Mouse (Mus musculus) myocyte (in vitro differentiated cells): Measurements from ENCODE around the gene Arhgap21. TPM values are rescaled to one million over a fixed set of nuclear protein-coding genes. Genes with fewer than 3 reads are reported as not detected.

Experiments used
- H3K27me3 ChIP-seq: one replicate; pipeline ENCODE4 v1.6.1; 2011; ENCODE audit not compliant: control insufficient read depth, insufficient read depth, insufficient read length
- H3K36me3 ChIP-seq: one replicate; pipeline ENCODE4 v1.6.1; 2011; ENCODE audit not compliant: control insufficient read depth, insufficient read depth
- H3K4me2 ChIP-seq: one replicate; pipeline ENCODE4 v1.6.1; 2011; ENCODE audit warnings: low read depth, control low read depth
- H3K4me3 ChIP-seq: one replicate; pipeline ENCODE4 v1.5.1; 2011; ENCODE audit warnings: mild to moderate bottlenecking, control low read depth, moderate library complexity
- H3K79me2 ChIP-seq: one replicate; pipeline ENCODE4 v1.6.1; 2011; ENCODE audit not compliant: control insufficient read depth, insufficient read depth
- H3ac ChIP-seq: one replicate; pipeline ENCODE4 v1.6.1; 2011; ENCODE audit not compliant: control insufficient read depth, insufficient read length
- CEBPB ChIP-seq: IDR thresholded peaks from 2 replicates; pipeline ENCODE4 v1.6.1; 2011; ENCODE audit warnings: mild to moderate bottlenecking, moderate library complexity; ENCODE audit not compliant: poor library complexity, insufficient read depth, severe bottlenecking
- E2F4 ChIP-seq: IDR thresholded peaks from one replicate; pipeline ENCODE4 v1.6.1; 2011; ENCODE audit warnings: mild to moderate bottlenecking, control low read depth, moderate library complexity; ENCODE audit not compliant: insufficient read depth
- MAX ChIP-seq: IDR thresholded peaks from one replicate; pipeline ENCODE4 v1.6.1; 2011; ENCODE audit warnings: low read depth, mild to moderate bottlenecking, control low read depth
- MYOD1 ChIP-seq, 3 experiments: IDR thresholded peaks; one replicate each; pipeline ENCODE4 v1.6.1; 2011; ENCODE audit warnings: control low read depth in 2 of 3, low read depth in 2 of 3, mild to moderate bottlenecking in 2 of 3, moderate library complexity in 1 of 3; ENCODE audit not compliant: insufficient read length in 2 of 3, control insufficient read depth in 1 of 3
- MYOG ChIP-seq, 3 experiments: IDR thresholded peaks; one replicate each; pipeline ENCODE4 v1.6.1; 2011; ENCODE audit warnings: control low read depth in 2 of 3, low read depth in 2 of 3, mild to moderate bottlenecking in 2 of 3; ENCODE audit not compliant: insufficient read length in 2 of 3, control insufficient read depth in 1 of 3, insufficient read depth in 1 of 3
- POLR2A ChIP-seq: IDR thresholded peaks from one replicate; pipeline ENCODE4 v1.6.1; 2011; ENCODE audit warnings: low read depth, mild to moderate bottlenecking, control low read depth, moderate library complexity; ENCODE audit not compliant: insufficient read length
- POLR2AphosphoS2 ChIP-seq: IDR thresholded peaks from one replicate; pipeline ENCODE4 v1.6.1; 2011; ENCODE audit warnings: low read depth, control low read depth; ENCODE audit not compliant: insufficient read length
- REST ChIP-seq: IDR thresholded peaks from one replicate; pipeline ENCODE4 v1.6.1; 2011; ENCODE audit warnings: mild to moderate bottlenecking, control low read depth, moderate library complexity; ENCODE audit not compliant: insufficient read depth, insufficient read length
- SRF ChIP-seq: IDR thresholded peaks from one replicate; pipeline ENCODE4 v1.6.1; 2011; ENCODE audit warnings: low read depth; ENCODE audit not compliant: control insufficient read depth, insufficient read length
- TCF12 ChIP-seq: IDR thresholded peaks from one replicate; pipeline ENCODE4 v1.6.1; 2011; ENCODE audit warnings: mild to moderate bottlenecking, control low read depth; ENCODE audit not compliant: poor library complexity, insufficient read depth, severe bottlenecking
- TCF3 ChIP-seq: IDR thresholded peaks from one replicate; pipeline ENCODE4 v1.6.1; 2011; ENCODE audit warnings: low read depth, control low read depth; ENCODE audit not compliant: insufficient read length
- USF1 ChIP-seq: IDR thresholded peaks from one replicate; pipeline ENCODE4 v1.6.1; 2011; ENCODE audit warnings: low read depth, mild to moderate bottlenecking, control low read depth, moderate library complexity
- polyA plus RNA-seq: library from polyadenylated mRNA; unstranded; fragments of >200 nt; fragmentation: generic; extraction: Trizol; gene quantifications from one replicate; pipeline ENCODE4 v1.2.1, GENCODE M21; 2012; ENCODE audit warnings: missing spikeins

The Arhgap21 gene
- polyA plus RNA-seq, 1 experiment, result 18.0 TPM

DNA sequence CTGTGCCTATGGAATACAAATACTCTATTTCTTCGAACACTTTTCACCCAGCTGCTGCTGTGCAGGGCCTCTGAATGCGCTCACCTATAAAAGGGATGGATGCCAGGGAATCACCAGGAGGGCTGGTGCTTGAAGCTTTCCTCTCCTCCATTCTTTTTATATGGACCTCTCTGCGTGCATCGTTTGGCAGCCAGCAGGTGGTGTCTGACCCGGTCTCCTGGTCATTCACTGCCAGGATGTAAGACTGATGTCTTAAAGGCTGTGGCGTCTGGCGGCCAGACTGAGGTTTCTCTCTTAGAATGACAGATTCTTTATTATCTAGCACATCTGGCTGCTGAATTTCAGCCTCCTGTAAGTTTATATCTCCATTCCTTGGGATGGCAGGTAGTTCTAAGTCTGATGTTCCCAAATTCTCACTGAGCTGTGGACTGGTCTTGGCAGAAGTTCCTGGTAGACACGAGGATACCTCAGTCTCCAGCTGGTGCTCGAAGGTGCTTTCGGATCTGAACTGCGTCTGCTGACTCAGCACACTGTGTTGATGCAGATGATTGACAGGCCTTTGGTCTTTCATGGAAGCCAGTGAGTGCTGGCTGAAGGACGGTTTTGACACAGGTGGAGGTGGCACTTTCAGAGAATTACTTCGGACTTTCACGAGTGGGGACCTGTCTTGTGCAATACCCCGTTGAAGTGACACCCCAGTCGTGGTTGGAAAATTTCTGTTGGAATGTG, 88.6 kb downstream of the Arhgap21 start:
- TF ChIP-seq MAX (no peak), E2F4 (no peak), MYOG (IDR thresholded peaks at IDR 0.05; ENCODE audit: control insufficient read depth in 1 of 3, insufficient read depth in 1 of 3, insufficient read length in 2 of 3, low read depth in 2 of 3) (no peak), SRF (no peak), USF1 (no peak), REST (no peak)

DNA sequence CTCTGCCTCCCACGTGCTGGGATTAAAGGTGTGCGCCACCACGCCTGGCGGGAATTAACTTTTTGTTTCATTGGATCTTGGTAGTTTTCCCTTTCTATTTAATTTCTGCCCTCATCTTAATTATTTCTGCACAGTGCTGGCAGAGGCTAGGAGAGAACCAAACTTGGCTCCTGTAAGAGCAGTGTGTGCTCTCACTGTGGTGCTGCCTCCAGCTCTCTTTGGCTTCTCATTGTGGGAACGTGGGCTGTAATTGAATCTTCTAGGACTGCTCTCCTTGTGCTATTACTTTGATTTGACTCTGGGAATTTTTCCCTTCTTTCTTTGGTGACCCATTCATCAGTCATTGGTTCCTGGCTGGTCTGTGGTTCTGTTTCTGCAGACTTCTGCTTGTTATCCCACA, 94.1 kb downstream of the Arhgap21 start:
- no peaks in the 10 kb centered on the region for H3K79me2 ChIP-seq
- no peaks in the 10 kb centered on the region for H3K27me3 ChIP-seq
- peaks cover 22% of the 10 kb centered on the region for H3K36me3 ChIP-seq
- no peak overlapping the region for H3ac ChIP-seq
- no peak overlapping the region for H3K4me3 ChIP-seq
- H3K4me2 ChIP-seq, result no peak overlapping the region
- TF ChIP-seq MAX (no peak), SRF (no peak), TCF3 (no peak)

More for the DNA sequence above, 88.6 kb downstream of the Arhgap21 start:
- Histone ChIP-seq H3K27me3 (no peaks in the 10 kb centered on the region), H3K36me3 (peaks cover 36% of the 10 kb centered on the region), H3K4me3 (no peak overlapping the region), H3ac (no peak overlapping the region), H3K4me2 (no peak overlapping the region), H3K79me2 (no peaks in the 10 kb centered on the region)

DNA sequence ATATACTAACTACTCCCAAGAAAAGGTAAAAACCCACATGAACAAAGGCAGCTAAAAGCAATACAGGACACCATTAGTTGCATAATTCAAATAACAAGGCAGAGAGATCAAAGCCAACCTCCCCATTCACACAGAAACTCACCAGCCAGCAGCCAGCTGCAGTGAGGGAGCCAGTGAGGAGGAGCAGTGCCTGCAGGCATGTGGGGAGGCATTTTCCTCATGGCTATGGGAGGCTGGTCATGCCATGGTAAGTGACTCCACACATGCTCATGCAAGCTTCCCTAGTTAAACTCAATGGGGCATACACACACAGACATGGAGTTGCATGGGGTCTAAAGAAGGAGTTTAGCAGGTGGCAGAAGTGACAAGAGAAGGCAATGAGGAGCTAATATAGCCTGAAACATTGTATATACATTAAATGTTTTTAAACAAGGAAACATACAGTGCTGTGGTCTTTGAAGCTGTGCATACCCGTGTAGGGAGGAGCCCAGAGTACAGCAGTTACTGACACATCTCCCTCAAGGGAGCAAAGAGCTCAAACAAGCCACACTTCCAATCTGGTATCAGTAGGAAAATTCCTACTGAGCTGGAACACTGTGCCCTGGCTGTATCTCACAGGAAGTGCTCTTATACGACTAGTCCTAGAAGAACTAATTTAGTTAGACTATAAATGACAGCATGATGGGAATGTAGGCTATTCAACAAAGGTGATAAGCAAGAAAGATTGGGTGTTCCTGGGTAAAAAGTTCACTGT, 99.3 kb downstream of the Arhgap21 start:
- no peaks in the 10 kb centered on the region for H3K79me2 ChIP-seq
- no peak overlapping the region for H3K4me3 ChIP-seq
- H3K36me3 ChIP-seq, result peaks cover 18% of the 10 kb centered on the region
- H3K4me2 ChIP-seq, result no peak overlapping the region
- H3K27me3 ChIP-seq, result no peaks in the 10 kb centered on the region
- H3ac ChIP-seq, result no peak overlapping the region
- no peak for TF ChIP-seq TCF12
- TF ChIP-seq SRF, result no peak
- TF ChIP-seq MAX, result no peak
- no peak for TF ChIP-seq POLR2AphosphoS2
- TF ChIP-seq TCF3, result no peak
- no peak for TF ChIP-seq E2F4
- no peak for TF ChIP-seq MYOD1 (IDR thresholded peaks at IDR 0.05; ENCODE audit: control insufficient read depth in 1 of 3, insufficient read length in 2 of 3, low read depth in 2 of 3)
- no peak for TF ChIP-seq REST

- Histone ChIP-seq H3ac (no peak overlapping the region), H3K4me3 (no peak overlapping the region), H3K27me3 (no peaks in the 10 kb centered on the region), H3K4me2 (no peak overlapping the region), H3K36me3 (peaks cover 26% of the 10 kb centered on the region), H3K79me2 (no peaks in the 10 kb centered on the region)
- TF ChIP-seq CEBPB (no peak), SRF (no peak), POLR2A (no peak), MAX (no peak), POLR2AphosphoS2 (no peak), TCF3 (no peak), REST (no peak), E2F4 (no peak), MYOG (IDR thresholded peaks at IDR 0.05; ENCODE audit: control insufficient read depth in 1 of 3, insufficient read depth in 1 of 3, insufficient read length in 2 of 3, low read depth in 2 of 3) (no peak), TCF12 (no peak), USF1 (no peak)
Measured at GRCm38 (mm10) chr2:20868052-20868451, 100.6 kb downstream of the Arhgap21 start.

GRCm38 (mm10) chr2:20865795-20866194, 102.9 kb downstream of the Arhgap21 start:
- Histone ChIP-seq H3K79me2 (no peaks in the 10 kb centered on the region), H3K27me3 (no peaks in the 10 kb centered on the region), H3K4me2 (no peak overlapping the region), H3K36me3 (peaks cover 29% of the 10 kb centered on the region), H3ac (no peak overlapping the region), H3K4me3 (no peak overlapping the region)
- TF ChIP-seq MYOD1 (IDR thresholded peaks at IDR 0.05; ENCODE audit: control insufficient read depth in 1 of 3, insufficient read length in 2 of 3, low read depth in 2 of 3) (no peak), REST (no peak), USF1 (no peak), E2F4 (no peak), MAX (no peak), POLR2AphosphoS2 (no peak), TCF12 (no peak), MYOG (IDR thresholded peaks at IDR 0.05; ENCODE audit: control insufficient read depth in 1 of 3, insufficient read depth in 1 of 3, insufficient read length in 2 of 3, low read depth in 2 of 3) (no peak), CEBPB (no peak), TCF3 (no peak), SRF (no peak), POLR2A (no peak)
